Mouse (Mus musculus): ENCODE measurements around the gene Stbd1. TPM values are rescaled to one million over a fixed set of nuclear protein-coding genes. Genes with fewer than 3 reads are reported as not detected.

Gene Stbd1
- polyA plus RNA-seq, 1 experiment from 2014 or later: 5.3 TPM

Other genes with a start within 250 kb of the Stbd1 start
- gene Nup54, start 167.8 kb upstream of the Stbd1 start, polyA plus RNA-seq (2016; fragmentation: Nextera tagmentation; extraction: Ambion mirVana): 49.0 and 49.2 TPM in 2 replicates
- gene Scarb2, start 96.2 kb upstream of the Stbd1 start, polyA plus RNA-seq (2016; fragmentation: Nextera tagmentation; extraction: Ambion mirVana): 4.2 and 4.3 TPM in 2 replicates
- 0.69 and 0.88 TPM in 2 replicates for gene Fam47e, start 48.0 kb upstream of the Stbd1 start, polyA plus RNA-seq (2016; fragmentation: Nextera tagmentation; extraction: Ambion mirVana)
- 0.17 and 0.23 TPM in 2 replicates for gene Ccdc158, start 72.2 kb downstream of the Stbd1 start, polyA plus RNA-seq (2016; fragmentation: Nextera tagmentation; extraction: Ambion mirVana)
- gene Shroom3, start 80.4 kb downstream of the Stbd1 start, polyA plus RNA-seq (2016; fragmentation: Nextera tagmentation; extraction: Ambion mirVana): 0.92 and 1.2 TPM in 2 replicates